Mouse (Mus musculus): ENCODE measurements around the gene H2-DMa.

Gene H2-DMa

DNA sequence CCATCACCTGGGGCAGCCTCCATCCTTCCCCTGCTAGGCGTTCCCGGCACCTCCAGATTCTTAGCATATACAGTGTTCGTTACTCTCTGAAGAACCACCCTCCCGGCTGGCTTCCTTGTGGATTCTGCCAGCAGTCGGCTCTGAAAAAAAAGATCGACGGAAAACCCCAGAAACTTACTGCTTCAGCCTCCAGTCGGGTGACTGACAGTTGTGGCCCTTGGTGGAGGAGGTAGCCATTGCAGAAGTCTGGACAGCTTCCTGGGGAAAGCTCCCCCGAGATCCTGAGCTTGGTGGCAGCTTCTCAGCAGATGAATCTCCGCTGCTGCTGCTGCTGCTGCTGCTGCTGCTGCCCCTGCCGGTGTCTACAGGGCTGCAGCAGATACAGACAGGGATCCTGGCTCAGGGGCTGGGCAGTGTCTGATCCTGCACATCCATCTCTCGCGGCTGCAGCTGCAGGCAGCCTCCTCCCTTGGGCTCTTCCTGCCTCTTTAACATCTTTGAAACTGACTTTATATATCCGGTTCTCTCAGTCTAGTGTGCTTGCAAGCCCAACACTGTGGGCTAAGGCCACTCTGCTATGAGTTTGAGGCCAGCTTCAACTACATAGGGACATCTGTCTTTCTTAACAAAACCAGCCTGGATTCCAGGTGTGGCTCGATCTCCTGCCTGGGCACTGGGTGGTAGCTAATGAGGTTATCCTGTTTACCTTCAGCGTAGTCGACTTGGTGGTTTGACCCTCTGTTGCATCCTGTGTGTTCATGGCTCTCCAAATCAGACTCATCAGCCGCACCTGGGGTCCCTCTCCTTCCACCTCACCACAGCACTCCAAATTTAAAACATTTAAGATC lies 9.8 kb downstream of the H2-DMa start:
- TF ChIP-seq GATA4 (IDR thresholded peaks at IDR 0.05; ENCODE audit: insufficient replicate concordance, low read length): no peak

- TF ChIP-seq GATA4 (IDR thresholded peaks at IDR 0.05; ENCODE audit: insufficient replicate concordance, low read length): no peak
These were observed 11.0 kb downstream of the H2-DMa start for GRCm38 (mm10) chr17:34130073-34130947.

GRCm38 (mm10) chr17:34131911-34132310 lies 12.6 kb downstream of the H2-DMa start:
- TF ChIP-seq GATA4 (IDR thresholded peaks at IDR 0.05; ENCODE audit: insufficient replicate concordance, low read length): no peak

- TF ChIP-seq GATA4 (IDR thresholded peaks at IDR 0.05; ENCODE audit: insufficient replicate concordance, low read length): no peak
These were observed 13.9 kb downstream of the H2-DMa start for GRCm38 (mm10) chr17:34133289-34133688.

GRCm38 (mm10) chr17:34134451-34134850 lies 15.1 kb downstream of the H2-DMa start:
- TF ChIP-seq GATA4 (IDR thresholded peaks at IDR 0.05; ENCODE audit: insufficient replicate concordance, low read length): no peak

DNA sequence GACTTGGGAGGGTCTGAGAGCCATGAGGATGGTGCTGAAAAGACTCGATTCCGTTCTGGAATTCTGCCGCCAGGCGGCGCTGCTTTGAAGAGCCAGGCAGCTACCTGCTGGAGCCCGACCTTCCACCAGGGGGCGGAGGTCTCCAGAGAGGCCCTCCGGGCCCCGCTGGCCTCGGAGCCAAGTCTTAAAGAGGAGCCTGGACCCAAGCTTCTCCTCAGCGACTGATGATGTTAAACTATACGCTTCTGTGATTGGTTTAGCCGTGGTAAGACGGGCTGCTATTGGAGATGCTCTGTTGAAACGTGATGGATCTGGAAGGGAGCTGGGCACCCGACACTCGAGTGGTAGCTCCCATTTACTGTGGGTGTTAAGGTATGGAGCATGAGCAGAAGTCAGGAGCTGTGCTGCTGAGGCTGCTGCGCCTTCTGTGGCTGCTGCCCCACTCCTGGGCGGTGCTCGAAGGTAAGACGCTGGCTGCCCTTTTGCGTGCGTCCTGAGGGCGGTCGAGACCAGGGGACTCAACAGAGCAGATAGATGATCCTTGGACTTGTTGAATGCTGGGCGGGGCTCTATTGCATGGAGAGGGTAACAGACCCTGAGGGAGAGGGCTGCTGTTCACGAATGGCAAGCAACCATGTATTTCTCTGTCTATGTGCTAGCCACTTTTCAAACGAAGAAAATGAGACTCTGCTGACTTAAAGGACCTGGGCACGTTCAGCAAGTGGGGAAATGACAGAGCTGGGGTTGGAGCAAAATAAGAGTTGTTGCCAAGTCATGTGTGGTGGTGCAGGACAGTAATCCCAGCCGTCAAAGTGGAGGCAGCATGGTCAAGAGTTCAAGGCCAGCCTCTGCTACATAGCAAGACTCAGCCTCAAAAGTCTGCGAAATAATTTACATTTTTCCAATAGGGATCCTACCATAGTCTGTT lies 16.2 kb downstream of the H2-DMa start:
- TF ChIP-seq GATA4 (IDR thresholded peaks at IDR 0.05; ENCODE audit: insufficient replicate concordance, low read length): no peak

GRCm38 (mm10) chr17:34137601-34138000 lies 18.3 kb downstream of the H2-DMa start:
- no peak for TF ChIP-seq GATA4 (IDR thresholded peaks at IDR 0.05; ENCODE audit: insufficient replicate concordance, low read length)

DNA sequence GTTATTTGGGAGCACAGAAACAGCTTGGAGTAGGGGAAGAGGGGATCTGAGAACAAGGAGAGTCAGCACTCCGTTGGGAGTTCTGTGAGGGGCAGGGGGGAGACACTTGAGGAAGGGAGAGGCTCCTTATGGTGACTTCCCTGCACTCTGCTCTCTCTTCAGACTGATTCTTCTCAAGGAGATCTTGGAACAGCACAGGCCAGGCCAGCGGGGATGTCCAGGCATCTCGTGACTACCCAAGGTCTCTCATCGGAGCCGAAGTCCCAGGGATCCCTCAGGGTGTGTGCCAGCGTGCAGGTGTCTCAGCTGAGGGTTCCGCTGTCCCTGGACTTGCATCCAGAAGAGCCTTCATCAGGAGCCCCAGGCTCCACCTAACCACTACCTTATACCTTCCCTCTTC lies 19.3 kb downstream of the H2-DMa start:
- TF ChIP-seq GATA4 (IDR thresholded peaks at IDR 0.05; ENCODE audit: insufficient replicate concordance, low read length): no peak

GRCm38 (mm10) chr17:34139416-34139815 lies 20.1 kb downstream of the H2-DMa start:
- TF ChIP-seq GATA4 (IDR thresholded peaks at IDR 0.05; ENCODE audit: insufficient replicate concordance, low read length): no peak

DNA sequence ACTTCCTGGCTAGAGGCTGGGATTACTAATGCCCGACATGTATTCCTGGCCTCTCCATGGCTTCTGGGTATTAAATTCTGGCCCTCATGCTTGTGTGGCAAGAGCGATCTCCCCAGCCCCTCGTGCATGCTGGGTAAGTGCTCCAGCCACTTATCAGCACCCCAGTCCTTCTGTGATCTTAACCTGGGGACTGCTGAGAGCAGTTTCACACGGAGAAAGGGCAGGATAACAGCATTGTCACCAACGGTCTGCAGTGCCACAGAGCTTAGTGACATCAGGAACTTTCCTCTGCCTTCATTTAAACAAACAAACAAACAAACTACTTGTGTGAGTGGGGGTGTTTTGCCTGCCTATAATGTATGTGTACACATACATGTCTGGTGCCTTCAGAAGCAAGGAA lies 20.9 kb downstream of the H2-DMa start:
- no peak for TF ChIP-seq GATA4 (IDR thresholded peaks at IDR 0.05; ENCODE audit: insufficient replicate concordance, low read length)

DNA sequence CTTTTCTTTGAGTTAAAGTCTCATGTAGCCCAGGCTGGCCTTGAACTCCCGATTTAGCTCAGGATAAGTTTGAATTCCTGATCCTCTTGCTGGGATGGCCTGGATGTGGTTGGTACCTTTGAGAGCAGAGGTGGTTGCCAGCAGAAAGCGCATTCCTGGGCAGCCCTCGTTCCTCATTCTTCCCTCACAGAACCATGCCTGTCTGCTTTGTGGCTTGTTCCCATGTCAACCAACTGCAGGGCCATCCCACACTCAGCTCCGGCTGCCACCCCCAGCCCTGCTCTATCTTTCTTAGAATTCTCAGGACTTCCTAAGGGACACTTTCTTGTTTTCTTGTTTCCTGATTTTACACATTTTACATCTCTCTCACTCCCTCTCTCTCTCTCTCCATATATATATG lies 22.1 kb downstream of the H2-DMa start:
- no peak for TF ChIP-seq GATA4 (IDR thresholded peaks at IDR 0.05; ENCODE audit: insufficient replicate concordance, low read length)

DNA sequence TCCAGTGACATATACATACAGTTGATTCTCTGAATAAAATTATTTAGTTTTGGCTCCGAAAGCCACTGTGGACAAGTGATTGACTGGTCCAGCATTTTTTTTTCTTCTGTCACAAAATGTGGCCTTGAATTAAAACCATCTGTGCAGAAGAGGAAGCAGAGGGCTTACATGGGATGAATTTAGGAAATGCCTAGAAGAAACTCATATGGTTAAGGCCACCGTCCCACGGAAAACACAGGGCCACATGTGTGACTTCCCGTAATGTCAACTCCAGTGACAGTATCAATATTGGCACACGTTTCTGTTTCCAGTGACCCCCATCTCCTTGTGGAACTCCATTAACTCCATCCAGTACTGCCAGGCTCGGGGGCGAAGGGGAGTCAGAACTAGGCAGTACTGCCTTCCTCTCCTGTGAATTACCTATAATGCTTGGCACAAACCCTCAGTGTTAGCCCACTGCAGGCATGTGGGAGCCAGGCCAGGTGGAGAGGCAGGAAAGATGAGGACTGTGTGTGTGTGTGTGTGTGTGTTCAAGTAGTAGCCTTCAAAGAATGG lies 23.2 kb downstream of the H2-DMa start:
- no peak for TF ChIP-seq GATA4 (IDR thresholded peaks at IDR 0.05; ENCODE audit: insufficient replicate concordance, low read length)

DNA sequence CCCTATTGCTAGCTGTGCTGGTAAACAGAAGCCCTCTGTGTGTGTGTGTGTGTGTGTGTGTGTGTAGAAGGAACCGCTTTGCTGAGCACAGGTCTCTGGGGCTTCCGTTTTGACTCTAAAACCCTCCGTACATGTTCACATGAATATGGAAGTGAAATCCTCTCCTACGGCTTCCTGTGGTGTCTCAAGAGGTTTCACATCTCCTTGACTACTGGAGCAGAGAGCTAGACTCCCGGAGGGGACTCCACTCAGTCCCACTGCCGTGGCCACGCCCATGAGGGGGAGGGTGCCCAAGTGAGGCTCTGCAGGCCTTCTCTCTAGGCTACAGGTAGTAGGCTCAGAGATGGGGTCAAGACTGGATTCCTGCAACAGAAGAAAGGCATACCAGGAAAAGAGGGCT lies 23.7 kb downstream of the H2-DMa start, which contains the start of gene H2-DMb2:
Gene H2-DMb2 (plus strand): TSS at position 275 of the 400 bp plus-strand sequence.
- no peak for TF ChIP-seq GATA4 (IDR thresholded peaks at IDR 0.05; ENCODE audit: insufficient replicate concordance, low read length)

GRCm38 (mm10) chr17:34143461-34143860 lies 24.1 kb downstream of the H2-DMa start:
- no peak for TF ChIP-seq GATA4 (IDR thresholded peaks at IDR 0.05; ENCODE audit: insufficient replicate concordance, low read length)

DNA sequence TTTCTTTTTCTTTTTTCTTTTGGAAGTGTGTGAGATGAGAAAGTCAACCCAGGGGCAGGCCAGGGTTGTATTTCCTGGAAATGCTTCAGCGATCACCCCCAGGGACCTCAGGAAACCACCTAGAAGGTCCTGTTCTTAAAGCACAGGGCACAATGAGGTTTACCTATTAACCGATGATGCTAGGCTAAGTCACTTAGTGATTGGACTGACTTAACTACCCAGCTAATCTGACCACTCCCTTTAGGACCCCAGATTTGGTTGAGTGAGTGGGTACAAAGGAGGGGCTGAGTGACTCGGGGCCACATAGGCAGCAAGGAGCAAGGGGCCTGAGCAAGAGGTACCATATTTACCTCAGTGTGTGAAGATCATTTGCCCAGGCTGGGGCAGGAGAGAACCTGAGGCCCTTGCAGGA lies 25.6 kb downstream of the H2-DMa start:
- TF ChIP-seq GATA4 (IDR thresholded peaks at IDR 0.05; ENCODE audit: insufficient replicate concordance, low read length): no peak

Data from liver, adult (tissue).